Mouse (Mus musculus): Measurements from ENCODE around the gene Cog2. TPM values are rescaled to one million over a fixed set of nuclear protein-coding genes. Genes with fewer than 3 reads are reported as not detected.

Gene Cog2
- polyA plus RNA-seq, 1 experiment from 2014 or later, result 32.5 TPM

Other genes starting within 250 kb of the Cog2 start
- gene Pgbd5, start 81.1 kb upstream of the Cog2 start, polyA plus RNA-seq (2014; fragmentation: Nextera tagmentation; extraction: Ambion mirVana), result 16.9 and 18.8 TPM in 2 replicates
- gene Agt, start 48.9 kb downstream of the Cog2 start, polyA plus RNA-seq (2014; fragmentation: Nextera tagmentation; extraction: Ambion mirVana), result 0.76 and 1.1 TPM in 2 replicates
- gene Capn9, start 55.3 kb downstream of the Cog2 start, polyA plus RNA-seq (2014; fragmentation: Nextera tagmentation; extraction: Ambion mirVana), result 0.11 and 0.53 TPM in 2 replicates
- gene 2310022B05Rik, start 142.6 kb downstream of the Cog2 start, polyA plus RNA-seq (2014; fragmentation: Nextera tagmentation; extraction: Ambion mirVana), result 26.6 and 27.3 TPM in 2 replicates
- gene Ttc13, start 201.2 kb downstream of the Cog2 start, polyA plus RNA-seq (2014; fragmentation: Nextera tagmentation; extraction: Ambion mirVana), result 71.1 and 74.3 TPM in 2 replicates
- gene Arv1, start 201.4 kb downstream of the Cog2 start, polyA plus RNA-seq (2014; fragmentation: Nextera tagmentation; extraction: Ambion mirVana), result 32.0 and 32.7 TPM in 2 replicates
- 1.0 and 1.2 TPM in 2 replicates for gene Fam89a, start 231.1 kb downstream of the Cog2 start, polyA plus RNA-seq (2014; fragmentation: Nextera tagmentation; extraction: Ambion mirVana)